Mouse (Mus musculus) urinary bladder, postnatal 36 days (tissue): ENCODE measurements around the gene Rnf144b.

Experiments
- DNase-seq, 2 experiments: peaks; one replicate each; pipeline ENCODE4 v3.0.0; 2022; ENCODE audit warnings: low spot score in 2 of 2, mixed read lengths in 1 of 2

The Rnf144b gene

DNA sequence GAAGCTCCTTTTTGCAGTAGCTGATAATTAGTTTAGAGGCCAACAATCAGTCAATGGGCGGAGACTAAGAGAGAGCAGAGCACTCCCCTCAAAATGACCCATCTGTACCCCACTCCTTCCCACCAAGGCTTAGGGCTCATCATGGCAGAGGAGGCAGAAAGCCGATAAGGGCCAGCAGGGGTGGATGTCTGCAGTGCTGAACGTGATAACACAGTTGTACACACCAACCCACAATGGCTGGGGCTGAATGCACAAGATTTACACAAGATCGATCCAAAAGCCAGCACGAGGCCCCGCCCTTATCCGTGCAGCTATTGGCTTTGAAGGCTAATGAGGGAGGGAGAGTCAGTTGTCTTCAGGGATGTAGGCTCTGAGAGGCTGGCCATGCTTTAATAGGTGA is 58.3 kb downstream of the Rnf144b start:
- no peak for DNase-seq

DNA sequence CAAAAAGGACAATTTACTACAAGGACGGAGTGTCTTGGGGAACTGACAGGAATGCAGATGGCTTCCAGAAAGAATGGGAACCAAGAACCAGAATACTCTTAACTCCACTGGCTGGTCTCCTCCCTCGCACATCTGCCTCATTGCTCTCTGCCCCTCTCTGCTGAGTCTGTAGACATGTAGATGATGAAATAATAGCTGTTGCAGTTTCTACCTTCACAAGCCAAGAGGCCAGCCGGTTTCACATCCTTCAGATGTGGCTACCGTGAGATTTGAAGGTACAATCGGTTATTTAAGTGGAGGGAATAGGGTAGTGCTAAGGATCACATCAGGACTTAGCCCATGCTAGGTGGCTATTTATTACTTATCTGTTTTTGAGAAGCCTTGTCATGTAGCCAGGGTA is 59.9 kb downstream of the Rnf144b start:
- DNase-seq, result no peak

DNA sequence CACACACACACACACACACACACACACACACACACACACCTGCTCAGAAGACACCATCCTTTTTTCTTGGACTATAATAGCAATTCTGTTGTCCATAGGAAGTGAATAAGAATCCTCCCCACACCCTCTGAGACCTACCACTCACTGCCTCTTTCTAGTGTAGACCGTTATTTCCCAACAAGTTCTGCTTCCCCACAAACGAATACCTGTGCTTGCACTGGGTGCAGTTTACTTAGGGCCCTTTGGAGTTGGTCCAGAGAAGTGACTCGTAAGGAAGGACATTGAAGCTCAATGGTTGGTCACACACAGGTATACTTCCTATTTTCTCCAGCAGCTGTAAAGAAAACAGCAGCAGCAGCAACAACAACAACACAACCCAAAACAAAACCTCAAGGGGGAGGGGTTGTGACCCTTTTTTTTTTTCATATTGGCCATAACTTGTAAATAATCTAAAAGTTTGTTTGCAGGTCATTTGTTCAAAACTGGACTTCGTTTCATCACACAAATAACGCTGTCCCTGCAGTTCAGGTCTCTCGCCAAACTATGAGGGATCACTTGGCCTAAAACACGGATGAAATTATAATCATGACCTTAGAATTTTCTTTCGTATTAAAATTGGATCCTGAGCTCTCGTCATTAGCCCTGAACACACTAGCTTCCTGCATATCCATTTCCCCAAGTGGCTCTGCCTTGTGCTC is 60.7 kb downstream of the Rnf144b start:
- DNase-seq, result no peak

DNA sequence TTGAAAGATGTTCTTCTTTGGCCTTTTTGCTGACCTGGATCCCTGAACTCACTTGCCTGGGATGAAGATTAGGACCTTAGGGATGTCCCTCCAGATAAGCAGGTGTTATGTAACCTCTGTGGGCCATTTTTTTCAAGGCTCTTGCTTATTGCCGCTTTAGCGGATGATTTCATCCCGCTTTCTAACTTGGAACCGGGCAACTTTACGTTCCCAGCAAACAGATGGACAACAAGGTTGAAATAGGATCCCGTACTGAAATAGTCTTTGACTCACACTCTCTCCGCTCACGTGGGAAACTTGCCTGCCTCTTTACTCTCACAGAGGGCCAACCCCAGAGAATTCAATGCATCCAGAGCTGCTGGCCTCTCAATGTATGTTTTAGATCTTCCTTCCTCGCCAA is 61.3 kb downstream of the Rnf144b start:
- no peak for DNase-seq

DNA sequence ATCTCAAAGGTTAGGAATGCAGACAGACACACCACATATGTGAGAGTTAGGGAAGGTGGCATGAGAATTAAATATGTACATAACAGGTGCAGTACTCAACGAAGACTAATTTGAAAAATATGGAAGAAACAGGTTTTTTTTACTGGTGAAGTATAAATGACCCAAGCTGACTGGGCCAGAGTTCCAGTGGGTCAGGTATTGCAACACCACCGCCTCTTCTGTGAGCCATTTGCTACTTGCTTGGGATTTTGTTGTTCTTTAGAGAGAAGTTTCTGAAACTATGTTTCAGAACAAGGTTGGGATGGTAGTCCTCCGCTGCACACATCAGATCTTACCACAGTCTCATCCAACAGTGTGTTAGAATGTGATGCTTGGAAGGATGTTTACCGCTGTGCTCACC is 65.4 kb downstream of the Rnf144b start:
- DNase-seq, result no peak

DNA sequence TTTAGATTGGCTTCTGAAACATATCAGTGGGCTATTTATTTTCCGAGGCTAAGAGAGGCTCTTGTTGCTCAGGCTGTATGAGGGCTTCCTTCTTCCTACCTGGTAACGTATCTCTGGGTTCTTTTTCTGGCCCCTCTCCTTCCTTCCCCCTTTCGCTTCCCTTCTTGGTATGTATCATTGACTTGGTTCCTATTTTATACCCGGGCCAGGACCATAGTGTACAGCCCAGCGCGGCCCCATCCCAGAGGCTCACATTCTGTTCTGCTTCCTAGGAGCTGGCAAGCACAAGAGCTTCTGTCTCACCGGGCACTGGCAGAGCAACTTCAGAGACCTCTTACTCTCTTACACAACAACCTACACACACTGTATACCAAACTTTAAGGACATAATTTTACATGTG is 67.5 kb downstream of the Rnf144b start:
- no peak for DNase-seq

DNA sequence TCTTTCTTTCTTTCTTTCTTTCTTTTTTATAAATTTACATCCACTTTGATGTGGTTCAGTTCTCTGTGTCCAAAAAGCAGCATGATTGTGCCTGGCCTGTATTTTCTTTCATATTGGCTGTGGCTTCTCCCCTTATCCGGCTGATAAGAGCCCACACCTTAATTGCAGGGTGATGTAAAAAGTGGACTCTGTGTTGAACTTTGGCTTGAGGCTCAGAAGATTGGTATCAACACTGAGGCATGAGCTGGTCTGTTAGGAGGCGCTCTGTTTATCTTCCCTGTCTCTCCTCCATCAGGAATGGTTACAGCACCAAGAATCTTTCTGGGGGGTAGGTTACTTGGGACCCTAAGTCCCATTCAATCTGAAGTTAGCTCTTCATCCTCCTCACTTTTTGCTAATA is 69.7 kb downstream of the Rnf144b start:
- DNase-seq, result no peak

DNA sequence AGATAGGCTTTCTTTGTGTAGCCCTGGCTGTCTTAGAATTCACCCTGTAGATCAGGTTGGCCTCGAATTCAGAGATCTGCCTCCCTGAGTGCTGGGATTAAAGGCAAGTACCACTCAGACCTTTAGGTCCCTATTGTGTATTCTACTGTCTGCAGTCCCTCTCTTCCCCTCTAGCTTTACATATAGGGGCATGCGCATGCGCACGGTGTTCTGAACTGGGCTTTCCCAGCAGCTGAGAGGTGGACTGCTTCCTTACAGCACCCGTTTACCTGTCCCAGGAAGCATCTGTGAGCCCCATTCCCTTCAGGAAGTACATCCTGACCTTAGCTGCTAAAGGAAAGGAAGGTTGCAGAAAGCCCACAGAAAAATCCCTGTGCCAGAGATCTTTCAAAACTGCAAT is 70.3 kb downstream of the Rnf144b start:
- no peak for DNase-seq

DNA sequence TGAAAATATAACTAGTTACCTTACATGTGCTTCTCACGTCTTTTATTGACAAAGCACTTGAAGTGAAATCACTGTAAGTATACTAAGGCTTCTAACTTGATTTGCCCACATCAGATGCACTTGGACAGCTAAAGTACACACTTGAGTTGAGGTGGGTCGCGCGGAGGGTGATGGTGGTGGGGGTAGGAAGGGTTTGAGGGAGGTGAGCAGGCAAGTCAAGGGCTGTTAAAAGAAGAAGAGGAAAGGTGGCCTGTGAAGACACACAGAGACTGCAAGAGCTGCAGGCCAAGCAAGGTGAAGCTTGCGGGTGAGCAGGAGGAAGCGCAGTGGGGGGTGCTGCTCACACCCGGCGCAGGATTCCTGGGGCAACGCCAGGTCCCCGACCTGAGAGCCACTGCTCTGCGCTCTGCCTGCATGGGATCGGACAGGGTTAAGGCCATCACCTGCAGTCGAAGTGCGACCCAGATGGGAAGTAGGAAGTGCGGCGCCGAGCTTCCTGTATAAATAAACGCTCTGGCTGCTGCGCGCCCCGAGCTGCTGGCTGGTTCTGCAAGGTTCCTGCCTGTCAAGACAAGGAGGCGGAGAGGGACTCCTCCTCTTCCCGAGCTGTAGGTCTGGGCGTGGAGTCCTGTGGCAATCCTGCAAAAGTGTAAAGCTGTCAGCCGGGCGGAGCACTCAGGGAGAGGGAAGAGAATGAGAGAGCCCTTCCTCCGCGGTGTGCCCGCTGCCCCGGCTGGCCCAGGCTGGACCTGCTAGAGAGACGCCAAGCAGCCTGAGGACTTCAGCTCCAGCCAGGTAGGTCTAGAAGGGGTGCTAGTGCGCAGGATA is 71.1 kb downstream of the Rnf144b start:
- peak; percentile 75 to 87 for DNase-seq

DNA sequence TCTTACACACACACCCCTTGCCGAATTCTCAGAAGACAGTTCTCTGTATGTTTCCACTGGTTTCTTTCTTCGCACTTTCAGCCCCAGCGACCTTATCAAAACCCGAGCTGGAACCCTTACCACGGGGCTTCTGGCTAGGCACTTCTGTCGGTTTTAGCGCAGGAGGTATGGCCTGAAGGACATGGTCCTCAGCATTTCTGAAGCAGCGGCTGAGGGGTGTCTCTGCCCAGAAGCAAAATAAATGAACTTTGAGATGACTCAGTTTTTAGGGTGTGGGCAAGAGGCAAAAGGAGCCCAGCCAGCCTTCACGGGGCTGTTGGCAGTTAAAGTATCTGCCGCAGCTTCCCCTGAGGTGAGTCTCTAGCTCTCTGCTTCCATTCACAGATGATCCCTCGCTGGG is 72.2 kb downstream of the Rnf144b start:
- no peak for DNase-seq

DNA sequence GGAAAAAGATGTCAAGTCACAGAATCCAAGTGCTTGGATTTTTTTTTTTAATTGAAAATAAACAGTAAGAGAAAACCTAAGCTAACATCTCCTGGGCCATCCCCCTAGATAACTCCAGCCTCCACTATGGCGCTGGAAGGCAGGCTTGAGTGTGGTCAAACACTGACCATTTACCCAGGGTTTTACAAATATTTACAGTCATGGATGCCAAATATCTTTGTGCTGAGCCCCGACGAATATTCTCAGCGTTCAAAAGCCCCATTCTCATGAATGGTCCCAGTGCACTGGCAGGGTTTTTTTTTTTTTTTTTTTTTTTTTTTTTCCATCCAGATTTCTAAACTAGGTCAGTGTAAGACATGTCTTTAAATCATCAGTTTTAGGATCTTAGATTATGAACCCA is 73.0 kb downstream of the Rnf144b start:
- DNase-seq, result no peak

DNA sequence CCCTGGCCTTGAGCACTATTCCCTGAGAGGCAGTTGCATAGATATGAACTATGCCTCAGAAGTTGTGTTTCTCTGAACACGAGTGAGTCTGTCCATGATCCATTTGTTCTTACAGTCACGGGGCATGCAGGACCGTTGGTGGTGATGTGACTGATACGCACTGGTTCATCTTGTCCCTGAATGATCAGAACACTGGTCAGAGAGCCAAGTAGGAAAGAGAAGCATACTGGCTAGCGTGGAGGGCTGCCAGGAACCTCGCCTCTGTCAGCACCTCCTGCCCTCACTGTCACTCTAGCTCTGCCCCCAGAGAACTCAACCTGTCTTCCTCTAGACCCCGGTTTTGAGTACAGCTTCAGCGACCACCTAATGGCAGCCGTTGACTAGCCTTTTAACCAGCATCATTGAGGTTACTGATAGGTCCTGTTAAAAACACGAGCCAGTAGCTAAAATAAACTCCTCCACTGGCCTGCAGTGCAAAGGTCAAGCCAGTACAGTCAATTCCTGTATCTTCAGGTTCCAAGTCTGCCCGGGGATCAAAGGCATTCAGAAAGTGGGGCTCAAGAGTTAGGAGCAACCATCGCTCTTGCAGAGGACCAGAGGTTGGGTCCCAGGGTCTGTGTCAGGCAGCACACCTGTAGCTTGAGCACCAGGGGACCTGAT is 77.7 kb downstream of the Rnf144b start:
- DNase-seq, result no peak

DNA sequence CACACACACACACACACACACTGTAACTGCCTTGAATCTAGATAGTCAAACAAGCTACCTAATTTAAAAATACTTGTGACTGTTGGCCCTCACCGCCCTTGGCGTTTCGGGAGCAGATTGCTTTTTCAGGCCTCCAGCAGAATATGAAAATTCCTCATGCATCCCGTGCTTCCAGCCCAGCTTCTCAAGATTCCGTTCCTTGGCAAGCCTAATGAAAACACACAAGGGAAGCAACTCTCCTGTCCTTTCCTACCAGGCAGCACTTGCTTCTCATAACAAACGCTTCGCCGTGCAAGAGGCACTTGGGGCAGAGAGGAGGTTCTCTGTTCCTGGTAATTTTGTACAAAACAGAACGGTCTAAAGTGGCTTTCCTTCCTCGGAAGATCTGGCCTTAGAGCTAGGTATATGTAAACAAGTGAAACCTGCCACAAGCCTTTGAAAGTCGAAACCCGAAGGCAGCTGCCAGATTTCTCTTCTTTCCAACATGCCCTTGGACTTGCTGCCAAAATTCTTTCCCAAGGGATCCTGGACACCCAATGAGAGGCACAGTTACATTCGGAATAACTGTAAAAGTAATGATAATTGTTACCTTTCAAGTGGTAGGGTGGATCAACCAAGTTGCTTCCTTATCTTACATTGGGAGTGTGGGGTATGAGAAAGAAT is 79.6 kb downstream of the Rnf144b start:
- DNase-seq, result no peak

DNA sequence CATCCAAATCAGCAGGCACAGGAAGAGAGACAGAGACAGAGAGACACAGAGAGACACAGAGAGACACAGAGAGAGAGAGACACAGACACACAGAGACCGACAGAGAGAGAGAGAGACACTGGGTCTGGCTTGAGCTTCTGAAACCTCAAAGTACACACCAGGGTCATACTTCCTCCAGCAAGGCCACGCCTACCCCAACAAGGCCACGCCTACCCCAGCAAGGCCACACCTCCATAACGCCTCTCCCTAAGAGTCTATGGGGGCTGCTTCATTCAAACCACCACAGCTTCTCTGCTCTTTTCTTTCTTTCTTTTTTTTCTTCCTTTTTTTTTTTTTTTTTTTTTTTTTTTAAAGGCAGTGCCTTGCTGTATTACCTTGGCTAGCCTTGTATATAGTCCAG is 88.0 kb downstream of the Rnf144b start:
- no peak for DNase-seq

DNA sequence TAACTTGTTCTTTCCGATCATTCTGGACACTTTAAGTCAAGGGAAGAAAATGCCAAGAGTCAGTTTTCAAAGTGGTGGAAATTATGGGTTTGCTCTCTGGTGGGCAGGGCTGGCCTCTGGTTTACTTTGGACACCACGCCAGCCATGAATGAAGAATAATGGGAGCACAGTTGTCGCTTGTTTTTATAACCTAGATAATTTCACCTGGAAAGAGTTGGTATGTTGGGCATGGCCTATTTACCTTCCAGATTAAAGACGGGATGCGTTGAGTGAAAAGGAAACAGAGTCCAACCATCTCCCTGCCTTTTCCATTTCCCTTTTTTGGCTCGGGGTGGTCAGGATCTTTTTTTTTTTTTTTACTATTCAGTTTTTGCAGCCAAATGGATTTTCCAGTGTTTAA is 88.5 kb downstream of the Rnf144b start:
- no peak for DNase-seq

DNA sequence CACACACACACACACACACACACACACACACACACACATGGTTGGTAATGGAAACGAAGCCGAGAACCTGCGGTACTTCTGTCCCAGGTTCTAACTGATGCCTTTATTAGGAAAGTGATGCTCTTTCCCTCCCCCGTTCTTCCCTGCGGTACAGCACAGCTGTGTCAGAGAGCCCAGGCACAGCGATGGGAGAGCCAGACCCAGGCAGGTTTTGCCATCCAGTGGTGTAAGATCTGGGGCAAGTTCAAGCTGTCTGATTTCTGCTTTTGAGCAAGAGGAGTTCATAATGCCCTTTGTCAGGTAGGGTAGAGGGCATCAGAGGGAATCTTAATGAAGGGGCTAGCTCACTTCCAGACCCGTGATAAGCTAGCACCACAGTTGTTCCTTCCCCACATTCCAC is 89.1 kb downstream of the Rnf144b start:
- DNase-seq, result no peak

DNA sequence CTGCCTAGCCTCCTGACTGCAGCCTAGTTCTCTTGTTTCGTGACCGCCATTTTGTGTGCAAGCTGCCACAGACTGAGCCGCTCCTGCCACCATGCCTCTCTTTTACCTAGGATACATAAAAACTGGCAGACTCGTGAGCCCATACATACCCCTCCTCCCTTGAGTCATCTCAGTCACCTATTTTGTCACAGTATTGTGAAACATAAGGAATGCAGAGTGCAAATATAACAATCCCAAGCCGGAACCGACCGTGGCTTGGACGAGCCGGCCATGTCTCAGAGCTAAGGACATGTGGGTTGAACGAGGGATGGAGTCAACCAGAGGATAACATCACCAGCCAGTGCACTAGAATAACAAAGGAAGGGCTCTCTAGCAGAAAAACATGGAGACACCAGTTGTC is 91.4 kb downstream of the Rnf144b start:
- DNase-seq, result no peak

DNA sequence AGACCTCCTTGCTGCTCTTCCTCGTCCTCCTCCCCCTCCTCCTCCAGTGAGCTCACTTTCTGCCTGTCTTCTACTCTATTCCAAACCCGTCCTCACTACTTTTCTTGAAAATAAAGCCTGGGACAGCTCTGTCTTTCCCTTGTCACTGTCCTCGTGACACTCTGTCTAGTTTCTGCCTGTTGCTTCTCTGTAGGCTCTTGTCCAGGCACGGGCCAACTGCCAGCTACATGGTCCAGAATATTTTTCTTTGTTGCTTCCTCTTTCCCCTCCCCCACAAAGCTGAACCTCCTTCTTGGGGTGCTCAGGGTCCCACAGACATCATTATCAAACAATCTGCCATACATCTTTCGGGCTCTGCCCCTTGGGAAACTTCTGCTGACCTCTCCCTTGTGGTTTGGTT is 92.4 kb downstream of the Rnf144b start:
- DNase-seq, result peak in 1 of 2 experiments; percentile 62

DNA sequence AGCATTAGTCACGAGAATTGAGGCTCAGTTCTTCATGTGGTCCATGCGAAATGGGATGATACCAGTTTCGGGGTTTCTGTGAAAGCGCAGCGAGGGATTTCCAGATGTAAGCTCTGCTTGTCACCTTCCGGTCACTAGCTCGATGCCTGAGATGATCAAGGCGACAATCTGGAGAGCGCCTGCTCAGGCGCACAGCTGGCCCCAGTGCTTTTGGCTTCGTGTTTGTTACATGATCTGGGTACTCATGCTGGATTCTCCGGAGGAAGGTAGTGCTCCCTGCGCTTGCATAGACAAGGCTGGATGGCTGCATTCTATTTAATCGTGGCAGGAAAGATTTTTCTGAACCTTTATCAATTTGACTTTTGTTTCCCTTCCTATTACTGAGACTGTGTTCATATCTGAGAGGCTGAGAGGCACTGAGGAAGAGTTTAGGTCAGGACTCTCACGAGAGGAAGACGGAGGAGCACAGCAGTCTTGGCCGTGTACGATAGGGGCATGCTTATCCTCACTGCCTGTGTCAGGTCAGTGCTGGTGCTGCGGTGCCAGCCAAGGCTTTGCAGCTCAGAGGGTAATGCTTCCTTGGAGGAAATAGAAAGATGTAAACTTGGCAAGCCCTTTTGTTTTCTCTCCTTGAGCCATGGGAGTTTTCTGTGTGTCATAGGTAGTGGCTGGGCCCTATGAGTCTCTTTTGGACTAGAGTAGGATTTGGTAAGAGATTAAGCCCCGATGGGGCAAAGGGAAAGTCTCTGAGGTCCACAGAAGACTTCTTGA is 93.5 kb downstream of the Rnf144b start:
- DNase-seq, result no peak

DNA sequence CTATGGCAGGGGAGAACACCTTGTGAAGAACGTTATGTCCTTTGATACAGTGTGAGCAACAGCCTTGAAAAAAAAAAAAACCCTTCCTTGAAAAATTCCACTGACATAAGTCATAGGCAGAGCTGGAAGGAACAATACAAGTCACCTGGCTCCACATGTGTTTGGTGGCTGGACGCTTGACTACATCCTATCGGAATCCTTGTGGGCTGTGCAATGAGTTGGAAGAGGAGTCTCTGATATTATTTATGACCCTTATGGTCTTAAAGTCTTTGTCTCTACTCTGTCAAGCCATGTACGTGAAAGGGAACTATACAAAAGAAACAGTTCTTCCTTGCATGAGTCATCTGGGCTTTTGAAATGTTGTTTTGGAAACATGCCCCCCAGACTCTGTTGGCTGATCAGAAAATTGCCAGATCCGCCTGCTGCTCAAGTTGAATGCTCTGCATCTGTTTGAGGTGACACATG is 94.7 kb downstream of the Rnf144b start:
- DNase-seq, result no peak

DNA sequence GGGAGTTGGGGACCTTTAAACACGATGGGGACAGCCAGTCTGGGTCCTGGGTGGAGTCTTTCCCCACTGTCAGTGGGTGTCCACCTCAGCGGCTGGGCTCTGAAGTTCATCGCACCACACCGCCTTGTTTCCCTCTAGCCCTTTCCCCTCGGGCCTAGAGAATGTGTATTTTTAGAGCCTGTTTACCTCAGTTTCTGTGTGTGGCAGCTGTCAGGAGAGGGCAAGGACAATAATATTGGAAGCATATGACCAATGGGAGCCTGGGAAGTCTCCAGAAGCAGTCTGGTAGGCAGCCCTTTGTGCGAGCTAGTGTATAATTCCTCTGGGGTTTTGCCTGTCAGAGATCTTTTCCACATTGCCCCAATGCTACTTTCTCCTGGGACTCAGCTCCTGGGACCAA is 95.9 kb downstream of the Rnf144b start:
- no peak for DNase-seq
